Mouse (Mus musculus) C2C12 (cell line): Measurements from ENCODE around the gene Frem3. TPM values are rescaled to one million over a fixed set of nuclear protein-coding genes. Genes with fewer than 3 reads are reported as not detected.

Experiments
- H3K27me3 ChIP-seq: one replicate; pipeline ENCODE4 v1.6.1; 2011; ENCODE audit not compliant: control insufficient read depth, insufficient read depth, insufficient read length
- H3K36me3 ChIP-seq: one replicate; pipeline ENCODE4 v1.6.1; 2011; ENCODE audit not compliant: control insufficient read depth, insufficient read depth
- H3K4me3 ChIP-seq: one replicate; pipeline ENCODE4 v1.5.1; 2011; ENCODE audit warnings: mild to moderate bottlenecking, control low read depth; ENCODE audit not compliant: poor library complexity, insufficient read depth, severe bottlenecking
- H3K79me2 ChIP-seq: one replicate; pipeline ENCODE4 v1.6.1; 2011; ENCODE audit not compliant: control insufficient read depth, insufficient read depth
- H3K79me3 ChIP-seq: one replicate; pipeline ENCODE4 v1.6.1; 2011; ENCODE audit warnings: low read depth, control low read depth
- H3ac ChIP-seq: one replicate; pipeline ENCODE3; 2011; ENCODE audit warnings: low read depth; ENCODE audit not compliant: control insufficient read depth, insufficient read length
- CEBPB ChIP-seq: IDR thresholded peaks from one replicate; pipeline ENCODE4 v1.6.1; 2011; ENCODE audit warnings: low read depth, mild to moderate bottlenecking, control low read depth, moderate library complexity
- CTCF ChIP-seq: IDR thresholded peaks from one replicate; pipeline ENCODE4 v1.5.1; 2011; ENCODE audit not compliant: control insufficient read depth, insufficient read depth, insufficient read length
- FOSL1 ChIP-seq: IDR thresholded peaks from one replicate; pipeline ENCODE4 v1.8.0; 2011; ENCODE audit warnings: mild to moderate bottlenecking, low read length; ENCODE audit not compliant: poor library complexity, insufficient read depth, severe bottlenecking
- MAX ChIP-seq: IDR thresholded peaks from one replicate; pipeline ENCODE4 v1.6.1; 2011; ENCODE audit warnings: mild to moderate bottlenecking, control low read depth
- MYOD1 ChIP-seq: IDR thresholded peaks from one replicate; pipeline ENCODE4 v1.6.1; 2011; ENCODE audit warnings: low read depth; ENCODE audit not compliant: control insufficient read depth, insufficient read length
- MYOG ChIP-seq: IDR thresholded peaks from one replicate; pipeline ENCODE4 v1.6.1; 2011; ENCODE audit not compliant: control insufficient read depth, insufficient read length; ENCODE audit errors: extremely low read depth
- USF1 ChIP-seq: IDR thresholded peaks from one replicate; pipeline ENCODE4 v1.6.1; 2011; ENCODE audit warnings: low read depth, mild to moderate bottlenecking, control low read depth, moderate library complexity
- polyA plus RNA-seq: library from polyadenylated mRNA; unstranded; fragments of >200 nt; fragmentation: generic; extraction: Trizol; gene quantifications from one replicate; pipeline ENCODE4 v1.2.1, GENCODE M21; 2012; ENCODE audit warnings: missing spikeins

Gene Frem3
- polyA plus RNA-seq, 1 experiment, result not detected

GRCm38 (mm10) chr8:80619787-80620186 lies 8.9 kb downstream of the Frem3 start:
- Histone ChIP-seq H3K27me3 (no peaks in the 10 kb centered on the region), H3K79me3 (no peaks in the 10 kb centered on the region), H3K36me3 (no peaks in the 10 kb centered on the region), H3ac (no peak overlapping the region), H3K79me2 (no peaks in the 10 kb centered on the region), H3K4me3 (no peak overlapping the region)
- TF ChIP-seq CEBPB (no peak), MAX (no peak), MYOD1 (no peak), USF1 (no peak), FOSL1 (no peak), MYOG (no peak), CTCF (no peak)

- no peaks in the 10 kb centered on the region for H3K27me3 ChIP-seq
- no peaks in the 10 kb centered on the region for H3K79me3 ChIP-seq
- no peak overlapping the region for H3ac ChIP-seq
- no peak overlapping the region for H3K4me3 ChIP-seq
- no peaks in the 10 kb centered on the region for H3K36me3 ChIP-seq
- H3K79me2 ChIP-seq, result no peaks in the 10 kb centered on the region
- no peak for TF ChIP-seq MAX
- TF ChIP-seq FOSL1, result no peak
- no peak for TF ChIP-seq MYOG
- TF ChIP-seq MYOD1, result no peak
- no peak for TF ChIP-seq CEBPB
- no peak for TF ChIP-seq USF1
- TF ChIP-seq CTCF, result no peak
Measured at GRCm38 (mm10) chr8:80647394-80647793, 36.5 kb downstream of the Frem3 start.

GRCm38 (mm10) chr8:80657639-80658038 lies 46.8 kb downstream of the Frem3 start:
- H3ac ChIP-seq, result no peak overlapping the region
- no peaks in the 10 kb centered on the region for H3K79me3 ChIP-seq
- H3K27me3 ChIP-seq, result no peaks in the 10 kb centered on the region
- H3K4me3 ChIP-seq, result no peak overlapping the region
- no peaks in the 10 kb centered on the region for H3K36me3 ChIP-seq
- TF ChIP-seq CEBPB (no peak), CTCF (no peak), FOSL1 (no peak), MYOG (no peak)
- H3K79me2 ChIP-seq, result no peaks in the 10 kb centered on the region

GRCm38 (mm10) chr8:80661055-80661454 lies 50.2 kb downstream of the Frem3 start:
- no peak for TF ChIP-seq CTCF
- TF ChIP-seq MYOD1, result no peak
- no peak for TF ChIP-seq MAX
- TF ChIP-seq MYOG, result no peak
- no peak for TF ChIP-seq CEBPB
- no peak for TF ChIP-seq FOSL1
- TF ChIP-seq USF1, result no peak
- Histone ChIP-seq H3K79me2 (no peaks in the 10 kb centered on the region), H3K27me3 (no peaks in the 10 kb centered on the region), H3ac (no peak overlapping the region), H3K36me3 (no peaks in the 10 kb centered on the region), H3K79me3 (no peaks in the 10 kb centered on the region), H3K4me3 (no peak overlapping the region)

- TF ChIP-seq MAX (no peak), MYOG (no peak), MYOD1 (no peak)
- no peak overlapping the region for H3ac ChIP-seq
- no peaks in the 10 kb centered on the region for H3K79me3 ChIP-seq
- no peaks in the 10 kb centered on the region for H3K27me3 ChIP-seq
- no peaks in the 10 kb centered on the region for H3K79me2 ChIP-seq
- no peak overlapping the region for H3K4me3 ChIP-seq
- H3K36me3 ChIP-seq, result no peaks in the 10 kb centered on the region
Measured at GRCm38 (mm10) chr8:80663476-80663875, 52.6 kb downstream of the Frem3 start.

- Histone ChIP-seq H3K79me2 (no peaks in the 10 kb centered on the region), H3ac (no peak overlapping the region), H3K4me3 (no peak overlapping the region), H3K36me3 (no peaks in the 10 kb centered on the region), H3K79me3 (no peaks in the 10 kb centered on the region), H3K27me3 (no peaks in the 10 kb centered on the region)
- TF ChIP-seq MAX (no peak), USF1 (no peak), CEBPB (no peak), MYOG (no peak), FOSL1 (no peak), MYOD1 (no peak), CTCF (no peak)
Measured at GRCm38 (mm10) chr8:80669277-80669901, 58.5 kb downstream of the Frem3 start.
